Mouse (Mus musculus) CH12.LX (cell line): ENCODE measurements around the gene Mafb. TPM values are rescaled to one million over a fixed set of nuclear protein-coding genes. Genes with fewer than 3 reads are reported as not detected.

Experiments used
- DNase-seq: peaks from one replicate; pipeline ENCODE4 v3.0.0-alpha.2; 2013; ENCODE audit errors: extremely low read depth
- H3K27ac ChIP-seq: 2 replicates; pipeline ENCODE4 v1.5.1; 2012; ENCODE audit warnings: low read depth, mild to moderate bottlenecking, control low read depth, moderate library complexity; ENCODE audit not compliant: insufficient read depth
- H3K27me3 ChIP-seq: replicated peaks from 2 replicates; pipeline ENCODE3; 2012; ENCODE audit warnings: inconsistent platforms
- H3K36me3 ChIP-seq, 2 experiments: replicated peaks in 1 of 2; 2 replicates each; pipeline versions ENCODE3 to v1.6.1; 2012; ENCODE audit warnings: inconsistent platforms in 1 of 2, low read length in 1 of 2, mild to moderate bottlenecking in 1 of 2, mixed read lengths in 1 of 2, moderate library complexity in 1 of 2; ENCODE audit not compliant: control insufficient read depth in 1 of 2, insufficient read depth in 1 of 2
- H3K4me1 ChIP-seq, 2 experiments: 2 replicates each; pipeline ENCODE4 v1.6.1; 2012; ENCODE audit warnings: inconsistent platforms in 1 of 2, moderate library complexity in 1 of 2; ENCODE audit not compliant: insufficient read depth in 2 of 2, control insufficient read depth in 1 of 2
- H3K4me2 ChIP-seq: 2 replicates; pipeline ENCODE4 v1.6.1; 2012; ENCODE audit warnings: low read depth, mild to moderate bottlenecking, control low read depth; ENCODE audit not compliant: poor library complexity, insufficient read depth, severe bottlenecking
- H3K4me3 ChIP-seq, 3 experiments: fragments of 150-350 bp in 1 of 3; sonication (generic) in 1 of 3; replicated peaks in 1 of 3; 2 replicates each; pipeline versions ENCODE3 to v1.5.1; 2011 to 2012; ENCODE audit warnings: low read depth in 2 of 3, low read length in 2 of 3, mild to moderate bottlenecking in 2 of 3, moderate library complexity in 2 of 3, control low read depth in 1 of 3, improper control_type of control experiment in 1 of 3, inconsistent platforms in 1 of 3, mixed read lengths in 1 of 3; ENCODE audit not compliant: poor library complexity in 1 of 3
- H3K79me2 ChIP-seq: replicated peaks from 2 replicates; pipeline ENCODE4 v1.6.1; 2012; ENCODE audit warnings: mild to moderate bottlenecking, moderate library complexity; ENCODE audit not compliant: control insufficient read depth, poor library complexity, insufficient read depth, severe bottlenecking; ENCODE audit errors: extremely low read depth
- H3K9ac ChIP-seq: 2 replicates; pipeline ENCODE4 v1.6.1; 2012; ENCODE audit warnings: low read depth, mild to moderate bottlenecking, control low read depth, moderate library complexity; ENCODE audit not compliant: insufficient read depth
- H3K9me3 ChIP-seq: replicated peaks from 2 replicates; pipeline ENCODE3; 2012; ENCODE audit warnings: low read length, inconsistent platforms, mixed read lengths
- BHLHE40 ChIP-seq: IDR thresholded peaks from 2 replicates; pipeline ENCODE4 v1.6.1; 2011; ENCODE audit warnings: mild to moderate bottlenecking, low read depth, low read length, improper control_type of control experiment
- CHD1 ChIP-seq: IDR thresholded peaks from 2 replicates; pipeline ENCODE4 v1.6.1; 2012; ENCODE audit warnings: low read depth, low read length, improper control_type of control experiment, inconsistent platforms
- CHD2 ChIP-seq: IDR thresholded peaks from 2 replicates; pipeline ENCODE4 v1.6.1; 2011; ENCODE audit warnings: low read length, improper control_type of control experiment
- CTCF ChIP-seq, 2 experiments: IDR thresholded peaks in 1 of 2; conservative IDR thresholded peaks in 1 of 2; 2 replicates each; pipeline ENCODE4 v1.5.1; 2011 to 2012; ENCODE audit warnings: low read depth in 2 of 2, low read length in 2 of 2, improper control_type of control experiment in 1 of 2, inconsistent platforms in 1 of 2, mild to moderate bottlenecking in 1 of 2, moderate library complexity in 1 of 2
- E2F4 ChIP-seq: IDR thresholded peaks from 2 replicates; pipeline ENCODE4 v1.6.1; 2011; ENCODE audit warnings: low read depth, low read length, improper control_type of control experiment; ENCODE audit not compliant: insufficient replicate concordance
- EP300 ChIP-seq: IDR thresholded peaks from 2 replicates; pipeline ENCODE4 v1.6.1; 2011; ENCODE audit warnings: low read length, improper control_type of control experiment
- ETS1 ChIP-seq: conservative IDR thresholded peaks from 2 replicates; pipeline ENCODE4 v1.6.1; 2012; ENCODE audit warnings: low read depth, mild to moderate bottlenecking, inconsistent platforms, low read length, improper control_type of control experiment, moderate library complexity
- GABPA ChIP-seq: IDR thresholded peaks from 2 replicates; pipeline ENCODE4 v1.6.1; 2012; ENCODE audit warnings: low read depth, low read length, improper control_type of control experiment, inconsistent platforms; ENCODE audit not compliant: insufficient replicate concordance
- HCFC1 ChIP-seq: IDR thresholded peaks from 2 replicates; pipeline ENCODE4 v1.6.1; 2012; ENCODE audit warnings: low read depth, mild to moderate bottlenecking, inconsistent platforms, low read length, improper control_type of control experiment
- JUN ChIP-seq: IDR thresholded peaks from 2 replicates; pipeline ENCODE4 v1.6.1; 2011; ENCODE audit warnings: low read depth, mild to moderate bottlenecking, low read length, improper control_type of control experiment, moderate library complexity; ENCODE audit not compliant: insufficient read depth
- JUND ChIP-seq: conservative IDR thresholded peaks from 2 replicates; pipeline ENCODE4 v1.6.1; 2011; ENCODE audit warnings: low read depth, low read length, improper control_type of control experiment
- KAT2A ChIP-seq: IDR thresholded peaks from 2 replicates; pipeline ENCODE4 v1.6.1; 2012; ENCODE audit warnings: low read length, improper control_type of control experiment, inconsistent platforms; ENCODE audit not compliant: insufficient replicate concordance
- MAFK ChIP-seq: IDR thresholded peaks from 2 replicates; pipeline ENCODE4 v1.6.1; 2011; ENCODE audit warnings: low read length, improper control_type of control experiment; ENCODE audit not compliant: insufficient replicate concordance
- MAX ChIP-seq: IDR thresholded peaks from 2 replicates; pipeline ENCODE4 v1.6.1; 2011; ENCODE audit warnings: low read length, improper control_type of control experiment
- MAZ ChIP-seq: IDR thresholded peaks from 2 replicates; pipeline ENCODE4 v1.6.1; 2012; ENCODE audit warnings: low read depth, mild to moderate bottlenecking, inconsistent platforms, low read length, improper control_type of control experiment, moderate library complexity
- MXI1 ChIP-seq: IDR thresholded peaks from 2 replicates; pipeline ENCODE4 v1.6.1; 2011; ENCODE audit warnings: mild to moderate bottlenecking, low read depth, low read length, improper control_type of control experiment
- MYC ChIP-seq: IDR thresholded peaks from 2 replicates; pipeline ENCODE4 v1.6.1; 2011; ENCODE audit warnings: low read depth, mild to moderate bottlenecking, improper control_type of control experiment, low read length
- PAX5 ChIP-seq: IDR thresholded peaks from 2 replicates; pipeline ENCODE4 v1.6.1; 2012; ENCODE audit warnings: low read length, inconsistent platforms, mixed read lengths
- POLR2A ChIP-seq: IDR thresholded peaks from 2 replicates; pipeline ENCODE4 v1.6.1; 2011; ENCODE audit warnings: low read depth, mild to moderate bottlenecking, improper control_type of control experiment, low read length
- RAD21 ChIP-seq: IDR thresholded peaks from 2 replicates; pipeline ENCODE4 v1.6.1; 2011; ENCODE audit warnings: low read depth, mild to moderate bottlenecking, low read length, improper control_type of control experiment, moderate library complexity
- SIN3A ChIP-seq: IDR thresholded peaks from 2 replicates; pipeline ENCODE4 v1.6.1; 2012; ENCODE audit warnings: low read length, improper control_type of control experiment, inconsistent platforms
- SMC3 ChIP-seq: IDR thresholded peaks from 2 replicates; pipeline ENCODE4 v1.6.1; 2011; ENCODE audit warnings: low read depth, low read length, improper control_type of control experiment
- TBP ChIP-seq: conservative IDR thresholded peaks from 2 replicates; pipeline ENCODE4 v1.6.1; 2011; ENCODE audit warnings: low read depth, low read length, improper control_type of control experiment
- TCF12 ChIP-seq: IDR thresholded peaks from 2 replicates; pipeline ENCODE4 v1.6.1; 2014; ENCODE audit warnings: low read depth, mild to moderate bottlenecking, inconsistent platforms, low read length, improper control_type of control experiment
- UBTF ChIP-seq: IDR thresholded peaks from 2 replicates; pipeline ENCODE4 v1.6.1; 2012; ENCODE audit warnings: low read depth, mild to moderate bottlenecking, inconsistent platforms, low read length, improper control_type of control experiment, moderate library complexity
- ZMIZ1 ChIP-seq: IDR thresholded peaks from 2 replicates; pipeline ENCODE4 v1.6.1; 2012; ENCODE audit warnings: low read depth, mild to moderate bottlenecking, inconsistent platforms, low read length, improper control_type of control experiment
- ZNF384 ChIP-seq: IDR thresholded peaks from 2 replicates; pipeline ENCODE4 v1.6.1; 2012; ENCODE audit warnings: low read depth, low read length, improper control_type of control experiment, inconsistent platforms
- dilution Hi-C: fragments of 300-500 bp; cut with MboI; formaldehyde crosslinking; loops from 2 replicates; pipeline ENCODE4 v1.14.3; 2020; ENCODE audit warnings: low sequenced_read_pairs; ENCODE audit not compliant: extremely low pct_unique_long_range_greater_than_20kb, extremely low pct_ligation_motif_present
- in situ Hi-C: fragments of 300-500 bp; cut with MboI; formaldehyde crosslinking; loops from 3 replicates; pipeline ENCODE4 v1.14.3; 2019; ENCODE audit warnings: low sequenced_read_pairs, low pct_ligation_motif_present, low pct_unique_long_range_greater_than_20kb, mixed read lengths
- polyA plus RNA-seq: library from polyadenylated mRNA; unstranded; fragments of >175 nt; gene quantifications from 2 replicates; pipeline ENCODE4 v1.2.1, GENCODE M21; 2012; ENCODE audit warnings: low read depth; ENCODE audit not compliant: insufficient read length
- total RNA-seq, 2 experiments: library from RNA; depleted of rRNA; stranded (reverse); fragments of 300-350 nt in 1 of 2; fragments of >200 nt in 1 of 2; gene quantifications; 2 replicates each; pipeline ENCODE4 v1.2.3; 2012 to 2014

The Mafb gene
- total and polyA plus RNA-seq, 3 experiments, result 0.04 to 0.47 (median 0.17) TPM

- TF ChIP-seq MXI1 (no peak), MAFK (no peak)
- no peak for DNase-seq
- in situ Hi-C loops (no loop called here), dilution Hi-C loops (no loop called here)
- no peak overlapping the region for H3K27ac ChIP-seq
- no peak overlapping the region for H3K4me3 ChIP-seq
- H3K27me3 ChIP-seq, result peaks cover 46% of the 10 kb centered on the region
- peaks cover 9% of the 10 kb centered on the region for H3K9me3 ChIP-seq
- peaks cover 0 to 5% of the 10 kb centered on the region in 2 experiments; a peak in 2 of 4 replicates for H3K4me1 ChIP-seq
- H3K79me2 ChIP-seq, result no peaks in the 10 kb centered on the region
- no peak overlapping the region for H3K9ac ChIP-seq
- no peaks in the 10 kb centered on the region for H3K36me3 ChIP-seq
- H3K4me2 ChIP-seq, result no peak overlapping the region
These were observed 48.3 kb upstream of the Mafb start for GRCm38 (mm10) chr2:160415161-160415560.

GRCm38 (mm10) chr2:160414736-160415135, 47.9 kb upstream of the Mafb start:
- H3K27ac ChIP-seq, result no peak overlapping the region
- H3K9me3 ChIP-seq, result peaks cover 9% of the 10 kb centered on the region
- TF ChIP-seq GABPA, result no peak
- no peak for TF ChIP-seq UBTF
- no peak for TF ChIP-seq JUND
- TF ChIP-seq PAX5, result no peak
- no peak for TF ChIP-seq POLR2A
- no peak for TF ChIP-seq MAX
- TF ChIP-seq CTCF (conservative IDR thresholded peaks at IDR 0.05 in 1 of 2, IDR thresholded peaks at IDR 0.05 in 1 of 2; ENCODE audit: low read depth in 2 of 2, low read length in 2 of 2), result no peak
- no peak for TF ChIP-seq ZNF384
- no peak for TF ChIP-seq CHD2
- no peak for TF ChIP-seq CHD1
- no peak for TF ChIP-seq MYC
- no peak for TF ChIP-seq BHLHE40
- TF ChIP-seq HCFC1, result no peak
- TF ChIP-seq RAD21, result no peak
- no peak for TF ChIP-seq E2F4
- H3K36me3 ChIP-seq, result no peaks in the 10 kb centered on the region
- H3K27me3 ChIP-seq, result peaks cover 46% of the 10 kb centered on the region
- DNase-seq, result no peak
- H3K9ac ChIP-seq, result no peak overlapping the region
- peaks cover 0 to 5% of the 10 kb centered on the region in 2 experiments; a peak in 2 of 4 replicates for H3K4me1 ChIP-seq
- dilution Hi-C loops, result no loop called here
- no peak overlapping the region for H3K4me3 ChIP-seq
- in situ Hi-C loops, result no loop called here
- H3K4me2 ChIP-seq, result no peak overlapping the region
- no peaks in the 10 kb centered on the region for H3K79me2 ChIP-seq

GRCm38 (mm10) chr2:160413982-160414381, 47.1 kb upstream of the Mafb start:
- in situ Hi-C loops, result no loop called here
- Histone ChIP-seq H3K9me3 (peaks cover 9% of the 10 kb centered on the region), H3K9ac (no peak overlapping the region), H3K27ac (no peak overlapping the region), H3K4me3 (no peak overlapping the region), H3K4me2 (no peak overlapping the region), H3K4me1 (peaks cover 0 to 5% of the 10 kb centered on the region in 2 experiments; a peak in 2 of 4 replicates), H3K79me2 (no peaks in the 10 kb centered on the region), H3K36me3 (no peaks in the 10 kb centered on the region), H3K27me3 (peaks cover 43% of the 10 kb centered on the region)
- TF ChIP-seq JUN (no peak), ETS1 (no peak), SMC3 (peak; percentile 50), TCF12 (no peak), ZNF384 (no peak), CTCF (conservative IDR thresholded peaks at IDR 0.05 in 1 of 2, IDR thresholded peaks at IDR 0.05 in 1 of 2; ENCODE audit: low read depth in 2 of 2, low read length in 2 of 2) (peak; percentile 18 to 44; a peak in 2 of 4 replicates), POLR2A (no peak), ZMIZ1 (no peak), SIN3A (no peak), JUND (no peak), CHD1 (no peak), GABPA (no peak), CHD2 (no peak), KAT2A (no peak), MXI1 (no peak), RAD21 (peak; percentile 31), MAZ (no peak), EP300 (no peak), TBP (no peak), UBTF (no peak)
- dilution Hi-C loops, result no loop called here
- DNase-seq, result peak; percentile 37
